Mouse (Mus musculus) G1E (cell line): Measurements from ENCODE around the gene Car1. TPM values are rescaled to one million over a fixed set of nuclear protein-coding genes. Genes with fewer than 3 reads are reported as not detected.
"Not testable (repeated sequence)": the region's sequence is repeated elsewhere in the genome, so short reads cannot be mapped to it uniquely, and the experiment has no call there.

Source experiments
- ATAC-seq: 2 replicates; pipeline ENCODE4 v1.8.0; 2016; ENCODE audit warnings: mild to moderate bottlenecking; ENCODE audit not compliant: insufficient number of reproducible peaks, poor library complexity, low FRiP score, severe bottlenecking; ENCODE audit errors: extremely low read depth
- DNase-seq: peaks from one replicate; pipeline ENCODE4 v3.0.0; 2012; ENCODE audit warnings: low spot score
- H3K27me3 ChIP-seq: 2 replicates; pipeline ENCODE4 v1.6.1; 2012; ENCODE audit warnings: mild to moderate bottlenecking, low read length, inconsistent platforms; ENCODE audit not compliant: insufficient read depth
- H3K36me3 ChIP-seq: replicated peaks from 2 replicates; pipeline ENCODE3; 2012; ENCODE audit warnings: mild to moderate bottlenecking, inconsistent platforms
- H3K4me1 ChIP-seq: 2 replicates; pipeline ENCODE4 v1.6.1; 2012; ENCODE audit warnings: low read depth, low read length, inconsistent platforms, mixed read lengths; ENCODE audit not compliant: insufficient read depth
- H3K4me3 ChIP-seq: 2 replicates; pipeline ENCODE4 v1.5.1; 2012; ENCODE audit warnings: low read depth, mild to moderate bottlenecking, inconsistent platforms, low read length, moderate library complexity, mixed read lengths
- H3K9me3 ChIP-seq: replicated peaks from 2 replicates; pipeline ENCODE4 v1.6.1; 2012; ENCODE audit warnings: inconsistent platforms
- CTCF ChIP-seq: IDR thresholded peaks from 2 replicates; pipeline ENCODE4 v1.5.1; 2012; ENCODE audit warnings: low read depth, low read length, inconsistent platforms, mixed read lengths
- GATA1 ChIP-seq: IDR thresholded peaks from 2 replicates; pipeline ENCODE4 v1.6.1; 2012; ENCODE audit warnings: borderline replicate concordance, low read length, inconsistent platforms, mixed read lengths
- GATA2 ChIP-seq: IDR thresholded peaks from 2 replicates; pipeline ENCODE4 v1.6.1; 2012; ENCODE audit warnings: low read depth, low read length, inconsistent platforms, borderline replicate concordance
- POLR2AphosphoS5 ChIP-seq: IDR thresholded peaks from 2 replicates; pipeline ENCODE4 v1.6.1; 2012; ENCODE audit warnings: low read depth, low read length, inconsistent platforms; ENCODE audit not compliant: insufficient replicate concordance
- TAL1 ChIP-seq: conservative IDR thresholded peaks from 2 replicates; pipeline ENCODE4 v1.6.1; 2012; ENCODE audit warnings: low read depth, low read length, inconsistent platforms, mixed read lengths
- polyA plus RNA-seq: library from polyadenylated mRNA; stranded (reverse); fragments of >175 nt; gene quantifications from 2 replicates; pipeline ENCODE4 v1.2.3, GENCODE M21; 2012
- total RNA-seq, 2 experiments: library from RNA; stranded (forward) in 1 of 2; stranded (reverse) in 1 of 2; fragments of 200-1000 nt in 1 of 2; fragments of >200 nt in 1 of 2; fragmentation: Nextera tagmentation in 1 of 2; gene quantifications; 2 replicates each; pipeline ENCODE4 v1.2.3; 2014 to 2017

Car1 gene
- total and polyA plus RNA-seq, 3 experiments: 89.4 to 1,046 (median 369) TPM

DNA sequence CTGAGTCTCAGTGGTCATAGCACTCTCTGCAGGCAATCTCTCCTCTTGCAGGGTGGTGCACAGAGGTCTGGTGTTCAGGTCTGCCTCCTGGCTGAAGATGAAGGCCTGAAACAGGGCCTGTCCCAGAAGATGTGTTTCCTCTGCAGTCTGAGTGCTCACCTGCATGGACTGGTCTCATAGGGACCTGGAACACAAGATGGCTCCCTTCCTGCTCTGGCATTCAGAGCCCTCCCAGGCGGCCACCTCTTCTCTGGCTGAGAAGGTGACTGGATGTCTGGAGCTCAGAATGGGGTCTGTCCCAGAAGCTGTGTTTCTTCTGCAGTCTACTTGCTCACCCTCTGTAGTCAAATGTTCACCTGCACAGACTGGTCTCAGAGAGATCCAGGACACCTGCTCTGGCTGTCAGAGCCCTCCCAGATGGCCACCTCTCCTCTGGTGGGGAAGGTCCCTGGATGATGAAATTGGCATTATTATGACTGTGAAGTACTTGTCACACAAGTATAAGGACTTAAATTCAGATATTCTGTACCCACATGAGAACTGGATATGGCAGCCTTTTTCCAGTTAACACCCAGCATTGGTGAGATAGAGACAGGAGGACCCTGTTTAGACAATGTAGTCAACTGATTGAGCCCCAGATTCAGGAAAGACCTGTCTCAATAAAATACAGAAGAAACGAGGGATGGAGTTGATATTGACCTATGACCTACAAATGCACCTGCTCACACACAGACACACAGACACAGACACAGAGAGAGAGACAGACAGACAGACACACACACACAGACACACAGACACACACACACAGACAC is 43.2 kb downstream of the Car1 start:
- peaks cover 31% of the 10 kb centered on the region for H3K36me3 ChIP-seq
- H3K4me3 ChIP-seq: no peak overlapping the region
- H3K27me3 ChIP-seq: 0 out of 2 replicates have a peak, but pooled peaks cover 3% of the 10 kb centered on the region
- DNase-seq (no peak), ATAC-seq (no peak; the same call in 1 of the 2 replicates)
- peaks cover 6% of the 10 kb centered on the region for H3K9me3 ChIP-seq
- TF ChIP-seq GATA1 (no peak), TAL1 (no peak), POLR2AphosphoS5 (no peak)
- no peaks in the 10 kb centered on the region for H3K4me1 ChIP-seq

DNA sequence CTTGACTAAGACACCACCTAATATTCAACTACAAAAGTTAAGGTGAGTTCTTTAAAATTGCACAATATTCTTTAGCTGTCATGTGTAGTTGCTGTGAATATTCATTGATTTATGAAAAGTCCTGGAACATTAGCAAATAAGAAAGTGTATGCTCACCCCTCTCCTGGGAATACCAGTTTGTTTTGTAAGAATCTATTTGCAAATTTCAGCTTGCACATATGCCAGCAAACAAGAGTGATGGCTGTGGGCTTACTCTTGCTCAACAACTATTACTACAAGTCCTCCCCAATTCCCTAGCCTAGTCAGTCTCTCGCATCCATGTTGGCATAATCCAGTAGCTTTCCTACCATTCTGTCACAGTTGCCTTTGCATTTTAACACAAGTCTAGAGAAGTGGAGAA is 52.5 kb downstream of the Car1 start:
- Histone ChIP-seq H3K36me3 (no peaks in the 10 kb centered on the region), H3K9me3 (no peaks in the 10 kb centered on the region), H3K4me1 (no peaks in the 10 kb centered on the region), H3K27me3 (no peaks in the 10 kb centered on the region), H3K4me3 (no peak overlapping the region)
- TF ChIP-seq GATA2 (no peak), TAL1 (no peak), POLR2AphosphoS5 (no peak), CTCF (no peak), GATA1 (no peak)
- ATAC-seq: no peak
- DNase-seq: no peak

- H3K27me3 ChIP-seq: no peaks in the 10 kb centered on the region
- DNase-seq: no peak
- no peak for ATAC-seq
- no peaks in the 10 kb centered on the region for H3K36me3 ChIP-seq
- no peak overlapping the region for H3K4me3 ChIP-seq
- TF ChIP-seq CTCF: no peak
- no peak for TF ChIP-seq GATA2
- no peak for TF ChIP-seq GATA1
- TF ChIP-seq POLR2AphosphoS5: no peak
- TF ChIP-seq TAL1: no peak
- no peaks in the 10 kb centered on the region for H3K9me3 ChIP-seq
- H3K4me1 ChIP-seq: no peaks in the 10 kb centered on the region
Measured at GRCm38 (mm10) chr3:14746041-14746440, 62.1 kb downstream of the Car1 start.

- Histone ChIP-seq H3K36me3 (no peaks in the 10 kb centered on the region), H3K27me3 (no peaks in the 10 kb centered on the region), H3K4me1 (no peaks in the 10 kb centered on the region), H3K9me3 (no peaks in the 10 kb centered on the region), H3K4me3 (no peak overlapping the region)
- DNase-seq: no peak
- ATAC-seq: no peak
- TF ChIP-seq POLR2AphosphoS5 (no peak), GATA1 (no peak), CTCF (no peak), TAL1 (no peak), GATA2 (no peak)
Measured at GRCm38 (mm10) chr3:14738261-14738660, 69.9 kb downstream of the Car1 start.

- not testable (repeated sequence) for H3K4me3 ChIP-seq, DNase-seq, ATAC-seq, H3K27me3 ChIP-seq, H3K4me1 ChIP-seq, H3K9me3 ChIP-seq, H3K36me3 ChIP-seq
Measured at GRCm38 (mm10) chr3:14727496-14727895, 80.7 kb downstream of the Car1 start.

DNA sequence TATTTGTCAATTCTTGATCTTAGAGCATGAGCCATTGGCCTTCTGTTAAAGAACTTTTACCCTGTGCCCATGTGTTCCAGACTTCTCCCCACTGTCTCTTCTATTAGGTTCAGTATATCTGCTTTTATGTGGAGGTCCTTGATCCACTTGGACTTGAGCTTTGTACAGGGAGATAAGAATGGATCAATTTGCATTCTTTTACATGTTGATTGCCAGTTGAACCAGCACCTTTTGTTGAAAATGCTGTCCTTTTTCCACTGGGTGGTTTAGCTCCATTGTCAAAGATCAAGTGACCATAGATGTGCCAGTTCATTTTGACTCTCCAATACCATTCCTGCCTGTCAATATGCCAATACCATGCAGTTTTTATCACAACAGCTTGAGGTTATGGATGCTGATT is 82.7 kb downstream of the Car1 start:
- not testable (repeated sequence) for ATAC-seq

More for the DNA sequence above, 82.7 kb downstream of the Car1 start:
- not testable (repeated sequence) for H3K27me3 ChIP-seq, H3K4me3 ChIP-seq, H3K36me3 ChIP-seq, H3K9me3 ChIP-seq, H3K4me1 ChIP-seq, DNase-seq

Other genes with a start within 250 kb of the Car1 start
- gene 1810022K09Rik, start 197.1 kb downstream of the Car1 start, total RNA-seq (2014; fragmentation: Nextera tagmentation): 261 and 310 TPM in 2 replicates
- 564 and 764 TPM in 2 replicates for gene 1810022K09Rik, start 197.1 kb downstream of the Car1 start, total RNA-seq (2017)
- gene 1810022K09Rik, start 197.1 kb downstream of the Car1 start, polyA plus RNA-seq: 14.4 and 21.2 TPM in 2 replicates
- gene Car13, start 166.6 kb downstream of the Car1 start, total RNA-seq (2014; fragmentation: Nextera tagmentation): 9.7 and 13.3 TPM in 2 replicates
- 16.9 and 17.2 TPM in 2 replicates for gene Car13, start 166.6 kb downstream of the Car1 start, total RNA-seq (2017)
- gene Car13, start 166.6 kb downstream of the Car1 start, polyA plus RNA-seq: 0.72 and 0.83 TPM in 2 replicates
- 18.5 TPM in 2 replicates for gene Car3, start 55.1 kb upstream of the Car1 start, total RNA-seq (2014; fragmentation: Nextera tagmentation)
- gene Car3, start 55.1 kb upstream of the Car1 start, total RNA-seq (2017): 1.1 and 1.2 TPM in 2 replicates
- 1.7 and 3.9 TPM in 2 replicates for gene Car3, start 55.1 kb upstream of the Car1 start, polyA plus RNA-seq
- 1,532 and 1,746 TPM in 2 replicates for gene Car2, start 77.9 kb upstream of the Car1 start, total RNA-seq (2014; fragmentation: Nextera tagmentation)
- 1,452 and 1,581 TPM in 2 replicates for gene Car2, start 77.9 kb upstream of the Car1 start, total RNA-seq (2017)
- gene Car2, start 77.9 kb upstream of the Car1 start, polyA plus RNA-seq: 537 and 1,129 TPM in 2 replicates